ENCODE assay signal across 8 mouse cellular contexts in the genomic region with DNA sequence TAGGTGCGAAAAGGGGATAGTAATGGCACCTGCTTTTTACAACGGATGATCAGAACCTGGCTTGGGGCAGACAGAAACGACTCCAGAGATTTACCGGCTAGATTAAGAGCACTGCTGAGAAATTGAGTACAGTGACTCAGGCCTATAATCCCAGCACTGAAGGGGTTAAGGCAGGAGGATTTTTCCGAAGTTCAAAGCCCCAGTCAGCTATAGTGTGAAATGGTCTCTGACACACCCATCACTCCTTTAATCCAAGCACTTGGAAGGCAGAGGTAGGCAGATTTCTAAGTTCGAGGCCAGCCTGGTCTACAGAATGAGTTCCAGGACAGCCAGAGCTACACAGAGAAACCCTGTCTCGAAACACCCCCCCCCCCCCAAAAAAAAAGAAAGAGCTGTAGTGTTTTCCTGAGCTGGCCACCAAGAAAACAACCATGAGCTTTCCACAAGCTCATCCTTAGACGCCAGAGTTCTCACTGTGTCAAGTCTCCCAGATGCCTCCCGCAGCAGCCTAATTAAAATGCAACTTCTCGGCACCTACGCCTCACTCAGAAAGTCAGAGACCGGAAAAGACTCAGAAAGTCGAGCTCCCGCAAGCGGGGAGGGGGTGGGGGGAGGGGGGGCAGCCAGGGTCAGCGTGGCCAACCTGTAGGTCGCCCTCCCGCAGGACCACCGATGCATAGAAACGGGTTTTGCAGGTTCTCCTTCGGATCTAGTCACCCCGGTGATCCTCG. TPM values are rescaled to one million over a fixed set of nuclear protein-coding genes. Genes with fewer than 3 reads are reported as not detected.
DNase-seq lines count a peak whose midpoint lies in the region; ATAC-seq lines count a peak whose summit lies in the region.

No protein-coding gene starts in this region.

- no peaks in the 10 kb centered on the region for H3K9me3 ChIP-seq in neural tube, embryonic 11.5 days (ENCODE audit: control insufficient read depth, low read length)
- no peaks in the 10 kb centered on the region for H3K9me3 ChIP-seq in hindbrain, embryonic 14.5 days (ENCODE audit: control insufficient read depth, low read length)

- peak overlapping the region; percentile 75 for H3K9ac ChIP-seq in neural tube, embryonic 11.5 days (ENCODE audit: low read length)
- H3K9ac ChIP-seq in hindbrain, embryonic 14.5 days, result peak overlapping the region; percentile 61

- no peaks in the 10 kb centered on the region for H3K4me1 ChIP-seq in neural tube, embryonic 11.5 days (ENCODE audit: control insufficient read depth, insufficient read depth, low read length)
- H3K4me1 ChIP-seq in hindbrain, embryonic 14.5 days (replicated peaks; ENCODE audit: control insufficient read depth, insufficient read depth, low read length), result no peaks in the 10 kb centered on the region

- H3K4me2 ChIP-seq in neural tube, embryonic 11.5 days (ENCODE audit: low read depth), result peak overlapping the region; percentile 81
- H3K4me2 ChIP-seq in hindbrain, embryonic 14.5 days (replicated peaks), result peak overlapping the region; percentile 91

- no peaks in the 10 kb centered on the region for H3K36me3 ChIP-seq in neural tube, embryonic 11.5 days (ENCODE audit: control insufficient read depth, insufficient read depth, low read length)
- no peaks in the 10 kb centered on the region for H3K36me3 ChIP-seq in hindbrain, embryonic 14.5 days (replicated peaks; ENCODE audit: control insufficient read depth, insufficient read depth)

- H3K4me3 ChIP-seq in neural tube, embryonic 11.5 days (ENCODE audit: low read depth, low read length), result peak overlapping the region; percentile 45
- peak overlapping the region; percentile 41 for H3K4me3 ChIP-seq in hindbrain, embryonic 14.5 days (replicated peaks; ENCODE audit: low read length)

- 18% methylated on average over 23 of the region's 23 CpGs for WGBS in neural tube, embryonic 11.5 days
- WGBS in hindbrain, embryonic 14.5 days, result 17% methylated on average over 23 of the region's 23 CpGs

- ATAC-seq in neural tube, embryonic 11.5 days (ENCODE audit: insufficient read depth, low FRiP score, low TSS enrichment), result peak; percentile 36
- 0 out of 2 replicates have a peak, but pooled peaks have one; percentile 26 for ATAC-seq in hindbrain, embryonic 14.5 days (ENCODE audit: low FRiP score)
- ATAC-seq in megakaryocyte progenitor cell, adult 5-6 weeks (replicated peaks; ENCODE audit: poor library complexity), result 0 out of 2 replicates have a peak, but pooled peaks have one; percentile 1

- H3K27me3 ChIP-seq in neural tube, embryonic 11.5 days (ENCODE audit: control insufficient read depth, insufficient read depth, low read length), result no peaks in the 10 kb centered on the region
- H3K27me3 ChIP-seq in hindbrain, embryonic 14.5 days (ENCODE audit: control insufficient read depth, insufficient read depth, low read length), result no peaks in the 10 kb centered on the region

- no peak for DNase-seq in neural tube, embryonic 11.5 days (ENCODE audit: low spot score)
- no peak for DNase-seq in neural tube, embryonic 10.5 days (ENCODE audit: extremely low spot score, low spot score)
- DNase-seq in c-Kit-positive CD71-positive TER-119-positive erythroid progenitor cells, embryonic 14.5 days (ENCODE audit: low spot score), result peak; percentile 20
- DNase-seq in hindbrain, embryonic 14.5 days (ENCODE audit: low spot score), result no peak
- no peak for DNase-seq in gastrocnemius, postnatal 36 days
- DNase-seq in right cerebral cortex, postnatal 25 days, result no peak
- DNase-seq in MN1 (ENCODE audit: low spot score), result no peak

- H3K27ac ChIP-seq in neural tube, embryonic 11.5 days (ENCODE audit: low read depth, low read length), result no peak overlapping the region
- no peak overlapping the region for H3K27ac ChIP-seq in hindbrain, embryonic 14.5 days

- intact Hi-C loops in gastrocnemius, postnatal 36 days (cut with DNase I), result no loop called here

RNA-seq across cellular contexts. Expression of gene Birc3, which starts 0.8 kb away (rescaled TPM):
- polyA plus RNA-seq in neural tube, embryonic 11.5 days (2014; fragmentation: Nextera tagmentation; extraction: Ambion mirVana), result 2.8 and 4.0 TPM in 2 replicates
- polyA plus RNA-seq in hindbrain, embryonic 14.5 days (2014; fragmentation: Nextera tagmentation; extraction: Ambion mirVana), result 1.7 and 2.7 TPM in 2 replicates
- total RNA-seq in megakaryocyte progenitor cell, adult 5-6 weeks (2015), result 34.4 and 38.0 TPM in 2 replicates
- 25.5 and 31.8 TPM in 2 replicates for total RNA-seq in megakaryocyte progenitor cell, adult 5-6 weeks (2017)
- 1 to 10 TPM; 5.0 to 5.3 TPM for total RNA-seq in gastrocnemius, postnatal 36 days (2021)

RNA-seq across cellular contexts. Expression of gene Birc2, which starts 35.3 kb away (rescaled TPM):
- 39.5 and 46.2 TPM in 2 replicates for polyA plus RNA-seq in neural tube, embryonic 11.5 days (2014; fragmentation: Nextera tagmentation; extraction: Ambion mirVana)
- polyA plus RNA-seq in hindbrain, embryonic 14.5 days (2014; fragmentation: Nextera tagmentation; extraction: Ambion mirVana), result 47.7 and 48.9 TPM in 2 replicates
- total RNA-seq in megakaryocyte progenitor cell, adult 5-6 weeks (2015), result 32.7 and 36.2 TPM in 2 replicates
- 34.1 and 40.0 TPM in 2 replicates for total RNA-seq in megakaryocyte progenitor cell, adult 5-6 weeks (2017)
- 10 to 100 TPM; 18.1 to 21.0 TPM for total RNA-seq in gastrocnemius, postnatal 36 days (2021)

Comparison
In these comparisons a context has a peak if more than half of its experiments do, and no peak if none do; other contexts are left out.
1. RNA of gene Birc3, which starts 0.8 kb away (total RNA-seq): 25.5 to 38.0 TPM in megakaryocyte progenitor cell, adult 5-6 weeks; 5.0 to 5.3 TPM in gastrocnemius, postnatal 36 days; every median in the first group is over 4 times any median in the second.
2. Peak in every context shown above with its lines, with median percentiles within 50 percentile points of each other: ATAC-seq.